In genomic region chr11:116592428-116592827, GRCm38 (mm10) we compare ENCODE assay signal across 8 mouse cellular contexts. TPM values are rescaled to one million over a fixed set of nuclear protein-coding genes. Genes with fewer than 3 reads are reported as not detected.
DNase-seq lines count a peak whose midpoint lies in the region; ATAC-seq and TF ChIP-seq lines count a peak whose summit lies in the region.

No protein-coding gene starts in this region.

- H3K9ac ChIP-seq in ES-E14 (ENCODE audit: insufficient read depth, low read depth, low read length, poor library complexity, severe bottlenecking), result no peak overlapping the region
- peak overlapping the region; percentile 36; the same call in 1 of the 2 replicates for H3K9ac ChIP-seq in forebrain, embryonic 16.5 days (replicated peaks; ENCODE audit: low read depth, low read length)

- no peaks in the 10 kb centered on the region for H3K27me3 ChIP-seq in forebrain, embryonic 16.5 days (replicated peaks; ENCODE audit: control insufficient read depth, insufficient read depth, low read length)

- no peak for TF ChIP-seq POLR2A in olfactory bulb, adult 2 months (IDR thresholded peaks at IDR 0.05; ENCODE audit: insufficient read depth, low read depth, low read length)

- peak; percentile 83 for TF ChIP-seq CTCF in olfactory bulb, adult 2 months (IDR thresholded peaks at IDR 0.05; ENCODE audit: insufficient read depth, low read depth, low read length)

- in situ Hi-C loops in ES-E14 (cut with MboI; ENCODE audit: low sequenced_read_pairs in 2 of 2, unreplicated experiment in 2 of 2), result no loop called here

- H3K4me3 ChIP-seq in ES-E14 (ENCODE audit: insufficient read depth in 1 of 2, low read depth in 1 of 2, low read length in 2 of 2, poor library complexity in 1 of 2, severe bottlenecking in 1 of 2), result no peak overlapping the region
- no peak overlapping the region for H3K4me3 ChIP-seq in forebrain, embryonic 16.5 days (replicated peaks; ENCODE audit: low read length)
- no peak overlapping the region for H3K4me3 ChIP-seq in olfactory bulb, adult 2 months (ENCODE audit: insufficient read depth, low read depth, low read length)

- intact Hi-C loops in heart, postnatal 36 days (cut with DNase I), result loop anchor here (2.0 to 5.0 kb wide), 2 partner anchors 20 to 90 kb away; no protein-coding TSS in a partner anchor

- no peak overlapping the region for H3K27ac ChIP-seq in ES-E14 (ENCODE audit: insufficient read depth, low read depth, low read length, poor library complexity, severe bottlenecking)
- peak overlapping the region; percentile 80 for H3K27ac ChIP-seq in forebrain, embryonic 16.5 days (ENCODE audit: low read length)
- no peak overlapping the region for H3K27ac ChIP-seq in olfactory bulb, adult 2 months (ENCODE audit: insufficient read depth, low read depth, low read length)

- peak; percentile 81 for ATAC-seq in forebrain, embryonic 16.5 days

- DNase-seq in ES-E14 (ENCODE audit: low read depth, low spot score), result peak; percentile 94
- peak; percentile 98 for DNase-seq in cerebellum, adult 11-12 months
- peak; percentile 96 to 99 for DNase-seq in heart, postnatal 36 days
- DNase-seq in layer of hippocampus, adult 18-20 months (ENCODE audit: low spot score in 2 of 2), result peak; percentile 87 to 98
- DNase-seq in lung, adult 18-20 months, result peak; percentile 90 to 94
- peak; percentile 65 to 69 for DNase-seq in thymus, adult 18-20 months

- 0 out of 2 replicates have a peak, but pooled peaks cover under 1% of the 10 kb centered on the region for H3K36me3 ChIP-seq in ES-E14 (ENCODE audit: control insufficient read depth, insufficient read depth, low read length, poor library complexity, severe bottlenecking)
- no peaks in the 10 kb centered on the region for H3K36me3 ChIP-seq in forebrain, embryonic 16.5 days (ENCODE audit: control insufficient read depth, insufficient read depth)

- H3K4me1 ChIP-seq in ES-E14 (ENCODE audit: control insufficient read depth in 2 of 2, insufficient read depth in 2 of 2, low read length in 2 of 2, poor library complexity in 1 of 2), result peaks cover 0 to 22% of the 10 kb centered on the region in 2 experiments
- peaks cover 18% of the 10 kb centered on the region for H3K4me1 ChIP-seq in forebrain, embryonic 16.5 days (replicated peaks; ENCODE audit: control insufficient read depth, insufficient read depth, low read length)
- H3K4me1 ChIP-seq in olfactory bulb, adult 2 months (ENCODE audit: control insufficient read depth, insufficient read depth, low read length), result peaks cover 4% of the 10 kb centered on the region; the same call in 1 of the 2 replicates

- H3K9me3 ChIP-seq in ES-E14 (ENCODE audit: control insufficient read depth, insufficient read depth, low read depth, low read length), result no peaks in the 10 kb centered on the region
- no peaks in the 10 kb centered on the region for H3K9me3 ChIP-seq in forebrain, embryonic 16.5 days (ENCODE audit: control insufficient read depth, low read length)

- no peak overlapping the region for H3K4me2 ChIP-seq in forebrain, embryonic 16.5 days (ENCODE audit: low read length)

TF ChIP-seq in ES-E14, 5 proteins besides CTCF, POLR2A, EP300 and RAD21:
- TF ChIP-seq ZNF384 (IDR thresholded peaks at IDR 0.05; ENCODE audit: low read depth, low read length), result 0 out of 2 replicates have a peak, but pooled peaks have one; percentile 20
- no peak for TF ChIP-seq CHD2 (IDR thresholded peaks at IDR 0.05; ENCODE audit: low read depth, low read length)
- TF ChIP-seq ZC3H11A (IDR thresholded peaks at IDR 0.05; ENCODE audit: borderline replicate concordance, low read depth, low read length), result peak; percentile 0; the same call in 1 of the 2 replicates
- peak; percentile 45; the same call in 1 of the 2 replicates for TF ChIP-seq HCFC1 (IDR thresholded peaks at IDR 0.05; ENCODE audit: borderline replicate concordance, insufficient read depth, low read length)

RNA-seq across cellular contexts. Expression of gene Aanat, which starts 6.2 kb away (rescaled TPM):
- total RNA-seq in ES-E14 (2012; rRNA removed), result 0.16 and 0.94 TPM in 2 replicates
- 0.27 TPM in 1 of 2 replicates, not detected in the other for polyA plus RNA-seq in forebrain, embryonic 16.5 days (2015; fragmentation: Nextera tagmentation; extraction: Ambion mirVana)
- not detected for total RNA-seq in heart, postnatal 36 days (2021)
- 1 to 10 TPM in 1 of 2 experiments, under 1 TPM in 1; 0.33 to 1.1 TPM for total RNA-seq in layer of hippocampus, adult 18-20 months (2021)
- not detected in 2 replicates for polyA plus RNA-seq in olfactory bulb, adult 2 months (2012; ENCODE audit: insufficient read depth, insufficient read length, low replicate concordance, missing spikeins)

RNA-seq across cellular contexts. Expression of gene Ube2o, which starts 11.2 kb away (rescaled TPM):
- 45.2 and 50.0 TPM in 2 replicates for total RNA-seq in ES-E14 (2012; rRNA removed)
- 15.0 and 17.1 TPM in 2 replicates for polyA plus RNA-seq in forebrain, embryonic 16.5 days (2015; fragmentation: Nextera tagmentation; extraction: Ambion mirVana)
- total RNA-seq in heart, postnatal 36 days (2021), result 10 to 100 TPM; 28.5 to 29.7 TPM
- total RNA-seq in layer of hippocampus, adult 18-20 months (2021), result 100 to 1,000 TPM in 1 of 2 experiments, 10 to 100 TPM in 1; 99.4 to 104 TPM
- not detected in 2 replicates for polyA plus RNA-seq in olfactory bulb, adult 2 months (2012; ENCODE audit: insufficient read depth, insufficient read length, low replicate concordance, missing spikeins)

RNA-seq across cellular contexts. Expression of gene Rhbdf2, which starts 34.4 kb away (rescaled TPM):
- 29.3 and 53.8 TPM in 2 replicates for total RNA-seq in ES-E14 (2012; rRNA removed)
- 1.0 and 1.5 TPM in 2 replicates for polyA plus RNA-seq in forebrain, embryonic 16.5 days (2015; fragmentation: Nextera tagmentation; extraction: Ambion mirVana)
- 10 to 100 TPM; 10.3 to 15.3 TPM for total RNA-seq in heart, postnatal 36 days (2021)
- total RNA-seq in layer of hippocampus, adult 18-20 months (2021), result 1 to 10 TPM; 1.1 to 1.3 TPM
- not detected in 2 replicates for polyA plus RNA-seq in olfactory bulb, adult 2 months (2012; ENCODE audit: insufficient read depth, insufficient read length, low replicate concordance, missing spikeins)

Comparison
In these comparisons a context has a peak if more than half of its experiments do, and no peak if none do; other contexts are left out.
1. RNA of gene Rhbdf2, which starts 34.4 kb away (total RNA-seq): 29.3 to 53.8 TPM in ES-E14 and 10.3 to 15.3 TPM in heart, postnatal 36 days; 1.1 to 1.3 TPM in layer of hippocampus, adult 18-20 months; every median in the first group is over 4 times any median in the second.
2. Peak in every context shown above with its lines, with median percentiles within 50 percentile points of each other: DNase-seq.